Mouse (Mus musculus) liver (tissue): ENCODE results near the gene Rspo3.
A peak's percentile ranks its signal among the peaks of the same experiment; 100 is the strongest.

ENCODE experiments used
- DNase-seq: peaks from one replicate; pipeline ENCODE4 v3.0.0-alpha.2; 2020; ENCODE audit warnings: mixed read lengths

Gene Rspo3

DNA sequence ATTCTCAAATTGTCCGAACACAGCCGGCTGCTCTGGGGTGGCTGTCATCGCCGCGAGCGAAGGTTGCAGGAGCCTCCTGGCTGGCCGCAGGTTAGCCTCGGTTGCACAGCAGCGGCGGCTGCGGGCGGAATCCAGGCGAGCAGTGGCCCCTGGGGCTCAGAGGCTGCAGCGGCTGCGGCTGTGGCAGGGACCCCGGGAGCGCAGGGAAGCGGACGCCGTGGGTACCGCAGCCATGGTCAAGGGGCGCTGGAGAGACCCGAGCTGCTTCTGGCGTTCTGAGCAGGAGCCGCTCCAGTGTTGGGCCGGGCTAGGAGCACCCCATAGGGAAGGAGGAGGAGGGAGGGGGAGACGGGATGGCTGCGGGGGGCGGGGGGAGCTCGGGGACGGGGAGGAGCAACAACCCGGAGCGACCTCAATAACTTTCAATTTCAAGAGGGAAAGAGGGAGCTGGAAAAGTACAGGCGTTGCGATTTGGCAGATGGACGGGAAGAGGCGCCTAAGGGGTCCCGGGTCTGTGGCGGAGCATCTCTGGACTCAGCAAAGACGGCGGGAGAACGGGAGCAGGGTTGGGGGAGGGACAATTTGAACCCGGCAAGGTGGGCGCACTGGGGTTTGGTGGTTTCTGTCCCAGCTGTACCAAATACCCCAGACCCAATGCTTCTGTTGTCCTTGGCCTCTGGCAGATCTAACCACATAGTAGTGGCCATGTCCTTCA, at the start of gene Rspo3:
Gene Rspo3, minus strand, starts transcription at position 322 of the 715 bp plus-strand sequence.
- peak; percentile 31 for DNase-seq

DNA sequence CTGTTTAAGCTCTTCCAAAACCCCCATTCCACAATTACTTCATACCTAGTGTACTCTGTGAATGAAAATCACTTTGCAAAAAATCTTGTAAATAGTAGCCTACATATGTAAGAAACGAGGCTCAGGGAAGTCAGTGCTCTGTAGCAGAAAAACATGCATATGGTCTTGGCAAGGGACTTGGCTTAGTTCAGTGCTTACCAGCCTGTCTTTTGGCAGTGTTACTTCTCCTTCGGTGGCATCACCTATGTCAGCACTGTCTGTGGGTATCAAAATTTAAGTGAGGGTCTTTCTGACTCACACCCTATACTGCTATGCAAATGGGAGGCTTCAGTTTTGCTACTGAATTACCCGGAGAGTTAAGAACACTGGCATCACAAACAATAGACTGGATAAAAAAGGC, 46.3 kb upstream of the Rspo3 start:
- DNase-seq = no peak

DNA sequence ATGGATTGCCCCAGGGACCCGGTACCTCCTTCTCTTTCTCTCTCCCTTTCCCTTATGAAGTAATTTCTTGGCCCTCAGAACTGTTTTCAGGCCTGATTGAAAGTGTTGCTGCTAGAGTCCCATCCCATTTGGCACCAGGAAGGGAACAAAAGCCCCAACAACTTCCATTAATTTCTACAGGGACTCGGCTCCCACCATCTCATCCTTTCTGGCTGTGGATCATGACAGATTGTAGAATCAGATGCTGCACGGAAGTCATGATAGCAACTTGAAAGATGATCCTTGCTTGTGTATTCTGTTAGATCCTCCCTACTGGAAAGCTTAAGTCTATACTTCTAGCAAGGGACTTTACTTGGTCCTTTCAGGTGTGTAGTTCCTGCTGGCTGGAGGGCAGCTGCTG, 45.8 kb upstream of the Rspo3 start:
- DNase-seq = no peak

DNA sequence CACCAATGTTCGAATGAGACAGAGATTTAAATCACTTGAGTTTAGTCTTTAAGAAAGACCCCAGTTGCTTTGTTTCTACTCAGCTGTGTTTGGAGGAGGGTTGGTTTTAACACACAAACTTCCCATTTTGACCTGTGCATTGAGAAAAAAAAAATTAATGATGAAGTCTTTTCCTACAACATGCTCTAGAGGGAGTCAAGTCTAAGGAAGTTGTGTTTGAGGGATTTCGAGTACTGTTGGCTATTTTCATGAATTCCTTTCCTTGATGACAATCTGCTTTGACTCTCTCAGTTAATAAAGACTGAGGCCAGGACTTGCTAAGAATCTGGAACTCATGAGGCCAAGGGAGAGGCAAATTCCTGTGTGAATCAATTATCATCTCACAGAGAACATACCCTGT, 20.3 kb upstream of the Rspo3 start:
- DNase-seq = no peak

DNA sequence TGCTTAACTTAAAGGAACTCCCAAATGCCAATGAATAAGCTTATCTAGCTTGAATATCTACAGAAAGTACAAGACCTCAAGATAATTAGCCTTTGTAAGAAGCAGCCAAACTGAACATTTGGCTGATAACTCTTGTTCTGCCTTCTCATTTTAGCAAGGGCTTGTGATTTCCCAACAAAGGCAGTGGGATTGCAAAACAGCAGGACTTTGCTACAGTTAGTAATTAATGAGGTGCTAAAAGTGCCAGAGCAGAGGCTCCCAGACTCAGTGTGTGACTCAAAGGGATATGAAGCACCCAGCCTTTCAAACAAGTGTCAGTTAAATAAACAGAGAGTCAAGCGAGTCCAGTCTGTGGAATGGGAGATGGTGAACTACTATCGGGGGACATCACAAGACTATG, 18.7 kb upstream of the Rspo3 start:
- DNase-seq = no peak

DNA sequence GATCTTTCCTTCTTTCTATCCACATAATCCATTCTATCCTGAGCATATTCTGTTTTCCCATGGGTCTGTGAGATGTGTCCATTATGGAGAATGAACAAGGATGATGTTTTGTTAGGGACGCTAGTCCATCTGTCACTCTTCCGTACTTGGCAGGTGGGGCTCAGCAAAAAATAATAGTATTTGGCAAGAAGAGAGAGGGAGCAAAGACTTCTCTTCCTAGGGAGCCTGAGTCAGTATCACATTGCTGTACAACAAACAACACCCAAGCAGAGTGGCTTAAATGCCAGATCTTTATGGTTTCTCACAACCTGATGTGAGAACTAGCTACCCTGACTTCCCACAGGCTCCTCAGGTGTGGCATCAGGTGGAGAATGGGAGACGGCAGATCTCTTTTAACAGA, 7.3 kb upstream of the Rspo3 start:
- no peak for DNase-seq

DNA sequence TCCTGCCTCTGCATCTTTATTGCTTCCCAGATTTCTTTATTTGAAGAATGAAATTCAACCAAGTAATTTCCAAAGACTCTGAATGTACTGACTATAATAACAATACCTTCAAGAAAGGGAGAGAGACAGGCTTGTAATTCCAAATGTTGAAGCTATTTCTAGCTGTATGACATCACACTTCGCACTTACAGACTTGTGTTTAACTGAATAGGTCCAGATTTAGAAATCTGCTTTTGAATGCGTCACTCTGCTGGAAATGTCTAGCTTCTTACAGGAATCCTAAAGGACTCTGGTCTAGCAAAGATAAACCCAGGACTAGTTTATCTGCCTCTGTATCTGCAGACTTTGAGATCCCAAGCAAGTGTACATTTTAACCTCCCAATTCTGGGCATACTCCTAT, 3.8 kb upstream of the Rspo3 start:
- no peak for DNase-seq

DNA sequence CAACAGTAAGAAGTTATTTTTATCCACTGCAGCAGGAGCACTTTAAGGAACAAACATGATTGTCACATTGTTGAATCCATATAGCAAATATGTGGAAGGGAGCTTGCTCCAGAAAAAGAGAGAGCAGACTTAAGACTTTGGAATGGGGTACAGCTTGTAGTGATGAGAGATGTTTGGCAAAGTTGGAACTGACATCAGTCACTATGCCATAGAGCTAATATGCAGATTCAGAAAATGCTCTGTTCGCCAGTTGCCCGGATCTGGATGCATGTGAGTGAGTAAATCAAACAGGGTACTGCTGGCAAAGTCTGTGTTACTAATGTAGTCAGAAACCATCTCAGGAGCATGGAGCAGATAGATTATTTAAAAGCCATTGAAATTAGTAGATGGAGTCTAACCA, 3.1 kb upstream of the Rspo3 start:
- no peak for DNase-seq

DNA sequence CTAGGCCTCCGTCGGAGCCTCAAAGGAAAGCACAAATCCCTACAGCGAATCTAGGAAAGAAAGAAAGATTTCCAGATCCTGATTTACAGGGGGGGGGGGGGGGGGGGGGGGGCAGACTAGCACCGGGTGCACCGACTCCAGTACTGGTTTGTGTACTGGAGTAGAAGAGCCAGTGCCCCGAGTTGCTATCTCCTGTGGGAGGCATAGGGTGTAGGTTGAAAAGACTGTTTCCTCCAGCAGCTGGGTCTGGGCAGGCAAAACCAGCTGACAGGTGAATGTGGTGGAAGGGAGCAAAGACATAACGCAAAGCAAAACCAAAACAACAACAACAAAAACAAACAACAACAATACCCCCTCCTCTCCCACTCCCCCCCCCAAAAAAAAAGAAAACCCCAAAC, 838 bp downstream of the Rspo3 start:
- DNase-seq = no peak

DNA sequence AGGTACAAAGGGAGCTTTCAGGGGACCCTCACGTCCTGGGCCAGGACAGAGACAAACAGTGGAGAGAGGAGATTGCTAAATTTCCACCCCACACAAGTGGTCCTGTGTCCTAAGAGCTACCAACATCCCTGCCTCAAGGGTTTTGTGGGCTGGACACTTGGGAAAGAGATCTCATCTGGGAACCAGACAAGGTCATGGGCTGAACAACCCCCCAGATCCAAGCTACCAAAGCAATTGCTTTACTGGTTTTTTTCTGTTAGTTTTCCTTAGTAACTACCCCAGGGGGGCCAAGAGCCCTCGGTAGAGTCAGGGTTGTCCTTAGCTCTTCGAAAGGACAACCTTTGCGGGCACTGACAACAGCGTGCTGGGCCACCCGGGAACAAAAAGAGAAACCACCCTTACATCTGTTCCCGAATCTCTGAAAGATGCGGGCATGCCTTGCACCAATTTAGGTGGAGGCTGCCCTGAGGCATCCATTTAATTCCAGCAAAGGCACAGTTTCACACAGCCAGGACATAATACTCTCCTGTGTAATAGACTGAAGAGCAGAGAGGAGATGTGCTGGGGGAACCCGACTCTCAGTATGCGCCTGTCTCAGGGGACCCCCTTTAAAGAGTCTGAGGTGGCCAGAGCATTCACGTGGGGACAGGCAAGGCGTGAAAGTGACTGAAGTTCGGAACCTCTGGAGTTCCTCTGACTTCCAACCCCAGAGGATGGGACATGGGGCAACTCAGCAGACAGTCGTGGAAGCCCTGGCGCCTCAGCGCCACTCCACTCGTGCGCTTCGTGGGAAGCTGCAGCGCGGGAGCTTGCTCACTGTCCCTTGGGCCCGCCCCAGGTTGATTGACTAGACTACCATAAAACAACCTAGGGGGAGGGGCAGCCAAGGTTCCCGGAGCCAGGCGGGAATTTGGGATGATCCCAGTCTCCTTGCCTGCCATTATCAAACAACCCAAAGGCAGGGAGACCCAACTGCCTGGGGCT, 1.5 kb downstream of the Rspo3 start:
- peak; percentile 8 for DNase-seq

DNA sequence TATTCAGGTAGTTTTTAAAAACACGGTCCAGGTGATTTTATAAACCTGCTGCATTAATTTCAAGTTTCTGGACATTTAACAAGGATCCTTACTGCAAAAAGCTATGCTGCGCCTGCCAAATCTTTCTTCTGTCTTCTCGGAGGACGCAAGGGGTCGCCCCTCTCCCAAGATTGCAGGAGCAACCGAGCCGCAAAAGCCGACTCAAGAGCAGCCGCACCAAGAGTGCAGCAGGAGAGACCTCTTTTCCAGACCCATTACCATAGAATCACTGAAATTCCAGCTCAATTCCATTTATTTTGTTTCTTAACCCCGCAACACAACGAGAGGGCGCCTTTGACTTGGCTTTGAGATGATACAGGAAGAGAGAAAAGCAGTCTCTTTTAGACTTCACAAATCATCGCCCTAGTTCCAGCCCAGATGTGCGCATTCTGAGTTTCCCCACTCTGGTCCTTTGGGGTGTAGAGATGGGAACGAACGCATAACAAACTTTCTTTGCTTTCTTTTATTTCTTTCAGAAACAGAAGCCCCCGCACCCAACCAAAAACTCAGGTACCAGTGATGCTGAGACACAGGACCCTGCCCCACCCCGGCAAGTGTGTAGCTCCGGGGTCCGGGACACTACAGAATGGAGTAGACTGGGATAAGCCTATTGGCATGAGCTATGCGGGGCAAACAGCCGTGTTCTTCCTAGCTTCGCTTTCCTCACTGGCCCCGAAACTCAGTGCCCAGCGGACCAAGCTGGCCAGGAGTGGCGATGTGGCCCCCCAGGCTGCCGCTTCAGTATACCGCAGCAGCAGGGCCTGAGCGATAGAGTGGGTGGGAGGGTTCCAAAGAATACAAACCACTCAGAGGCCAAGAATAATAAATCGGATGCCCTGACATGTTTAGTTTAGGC, 2.6 kb downstream of the Rspo3 start:
- DNase-seq = peak; percentile 66

DNA sequence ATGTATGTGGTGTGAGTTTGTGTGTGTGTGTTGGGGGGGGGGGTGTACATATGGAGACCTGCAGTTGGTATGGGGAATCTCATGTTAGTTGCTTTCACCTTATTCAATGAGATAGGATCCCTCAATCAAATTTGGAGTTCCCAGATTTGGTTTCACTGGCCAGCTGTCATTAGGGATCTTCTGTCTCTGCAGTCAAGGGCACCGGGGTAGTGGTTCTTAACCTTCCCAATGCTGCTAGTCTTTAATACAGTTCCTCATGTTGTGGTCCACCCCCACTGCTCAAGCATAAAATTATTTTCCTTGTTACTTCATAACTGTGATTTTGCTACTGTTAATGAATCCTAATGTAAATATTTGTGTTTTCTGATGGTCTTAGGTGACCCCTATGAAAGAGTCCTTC, 22.1 kb downstream of the Rspo3 start:
- DNase-seq = no peak

DNA sequence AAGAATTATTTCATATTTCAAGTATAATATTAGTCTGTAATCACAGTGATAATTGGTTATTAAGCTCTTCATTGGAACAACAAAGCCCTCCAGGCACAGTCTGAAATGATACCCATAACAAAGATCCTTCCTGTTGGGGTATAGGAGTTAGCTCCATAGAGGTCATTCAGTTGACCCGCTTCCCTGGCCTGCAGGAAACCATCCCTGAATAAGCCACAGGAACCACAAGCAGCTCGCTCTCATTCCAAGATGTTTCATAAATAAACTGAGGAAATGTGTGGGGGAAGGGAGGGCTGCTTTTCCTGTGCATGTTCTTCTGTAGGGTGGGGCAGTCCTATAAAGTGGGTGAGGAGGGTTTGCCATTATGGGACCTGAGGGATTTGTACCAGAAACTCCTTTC, 27.5 kb downstream of the Rspo3 start:
- no peak for DNase-seq

DNA sequence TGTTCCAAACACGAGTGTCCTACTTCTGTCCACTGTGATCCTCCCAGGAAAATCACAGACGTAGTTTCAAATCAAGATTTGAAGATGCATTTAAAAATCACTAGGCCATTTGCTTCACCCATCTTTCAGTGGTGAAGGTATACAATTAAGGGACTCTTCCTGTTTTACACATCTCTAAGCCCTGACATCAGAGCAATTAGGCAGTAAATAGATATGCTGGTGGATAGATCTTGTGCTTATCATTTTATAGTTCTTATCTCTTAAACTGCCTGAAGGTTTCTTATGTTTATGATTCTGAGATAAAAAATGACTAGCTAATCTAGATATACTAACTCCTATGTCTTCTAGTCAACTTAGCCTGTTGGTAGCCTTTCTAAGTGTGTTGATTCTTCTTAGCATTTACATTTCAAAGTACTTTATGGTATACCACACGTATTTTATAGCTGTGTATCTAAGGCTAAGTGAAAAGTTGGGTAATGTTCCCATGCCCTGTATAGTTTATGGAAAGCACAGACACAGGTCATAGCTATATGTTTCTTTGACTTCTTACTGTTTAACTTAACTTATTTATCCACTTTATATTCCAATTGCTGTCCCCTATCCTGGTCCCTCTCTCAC, 38.4 kb downstream of the Rspo3 start:
- no peak for DNase-seq

DNA sequence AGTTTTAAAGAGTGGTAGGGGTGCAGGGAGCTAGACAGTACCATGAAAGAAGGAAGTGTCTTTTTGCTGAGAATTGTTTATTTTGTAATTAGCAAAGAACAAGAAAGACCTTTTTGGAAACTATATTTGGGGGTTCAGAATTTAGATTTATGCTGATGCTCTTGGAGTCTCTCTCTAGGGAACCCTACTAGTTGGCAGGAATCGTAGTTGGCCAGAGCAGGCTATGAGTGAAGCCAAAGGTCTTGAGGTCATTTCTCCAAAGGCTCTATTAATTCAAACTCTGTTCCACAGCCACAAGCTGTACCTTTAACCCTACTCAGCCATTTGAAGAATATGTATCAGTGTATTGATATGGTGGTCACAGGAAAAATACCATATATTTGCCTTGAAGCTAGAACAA, 41.7 kb downstream of the Rspo3 start:
- no peak for DNase-seq

DNA sequence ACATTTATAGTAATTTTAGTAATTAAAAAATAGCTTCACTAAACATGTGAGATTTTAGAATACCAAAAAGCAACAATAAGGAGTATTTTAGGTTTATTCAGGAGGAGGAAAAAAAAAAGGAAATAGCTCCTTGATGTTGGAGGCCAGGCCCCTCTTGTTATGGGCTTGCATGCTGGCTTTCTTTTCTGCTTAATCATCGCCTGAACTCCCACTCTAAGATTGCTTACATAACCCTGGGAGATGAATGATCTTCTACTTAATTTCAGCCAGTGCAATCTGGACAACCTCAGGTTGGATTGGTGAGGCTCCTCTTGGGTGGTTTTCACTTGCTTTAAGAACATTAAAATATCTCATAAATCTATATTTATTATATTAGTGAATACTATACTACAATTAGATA, 54.7 kb downstream of the Rspo3 start:
- DNase-seq = no peak

DNA sequence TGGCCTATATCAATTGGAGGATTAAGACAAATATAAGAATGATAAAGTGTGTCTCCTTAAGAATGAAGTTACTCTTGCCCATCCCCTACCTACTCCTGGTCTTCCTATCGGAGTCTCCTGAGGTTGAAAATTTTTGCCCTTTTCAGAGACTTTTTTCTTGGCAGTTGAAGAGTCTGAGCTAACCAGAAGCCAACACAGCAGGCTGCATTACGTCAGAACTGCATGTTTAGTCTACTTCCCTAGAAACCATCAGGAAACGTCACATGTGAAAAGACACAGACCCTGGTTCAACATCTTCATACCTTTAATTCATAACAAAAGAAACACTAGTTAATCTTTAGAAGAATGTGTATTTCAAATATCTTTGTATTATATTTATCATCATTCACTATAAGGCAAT, 56.3 kb downstream of the Rspo3 start:
- no peak for DNase-seq

DNA sequence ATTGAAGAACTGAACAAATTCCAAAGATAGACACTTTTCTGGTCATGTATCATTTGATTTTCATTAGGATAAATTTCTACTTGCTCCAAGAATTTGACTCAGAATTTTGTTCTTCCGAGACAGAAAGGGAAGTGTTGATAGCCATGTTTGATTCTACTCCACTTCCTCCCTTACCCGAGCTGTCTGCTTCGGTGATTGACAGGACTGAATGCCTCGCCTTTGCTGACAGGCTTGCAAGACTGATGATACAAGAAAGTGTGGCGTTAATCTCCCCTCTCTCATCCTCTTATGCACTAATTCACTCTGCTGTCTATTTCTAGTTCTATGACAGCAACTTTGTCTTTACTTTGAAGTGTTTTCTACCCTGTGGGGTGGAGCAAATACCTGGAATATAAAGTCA, 65.2 kb downstream of the Rspo3 start:
- no peak for DNase-seq

DNA sequence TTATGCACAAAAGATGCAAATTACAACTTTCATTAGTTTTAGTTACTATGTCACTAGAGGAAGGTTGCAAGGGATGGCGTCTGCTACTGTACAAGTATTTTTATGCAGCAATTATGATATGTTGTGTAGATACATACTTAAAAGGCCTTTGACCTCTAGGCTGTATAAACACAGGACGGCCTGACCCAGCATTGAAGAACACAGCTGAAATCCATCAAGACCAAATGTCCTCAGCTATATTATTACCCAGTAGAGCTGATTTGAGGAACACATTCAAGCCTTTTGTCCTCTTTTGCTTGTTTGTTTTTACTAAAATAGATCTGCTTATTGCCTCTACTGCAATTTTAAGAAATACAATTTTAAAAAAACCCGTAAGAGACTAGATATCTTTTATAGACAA, 75.6 kb downstream of the Rspo3 start:
- DNase-seq = no peak

DNA sequence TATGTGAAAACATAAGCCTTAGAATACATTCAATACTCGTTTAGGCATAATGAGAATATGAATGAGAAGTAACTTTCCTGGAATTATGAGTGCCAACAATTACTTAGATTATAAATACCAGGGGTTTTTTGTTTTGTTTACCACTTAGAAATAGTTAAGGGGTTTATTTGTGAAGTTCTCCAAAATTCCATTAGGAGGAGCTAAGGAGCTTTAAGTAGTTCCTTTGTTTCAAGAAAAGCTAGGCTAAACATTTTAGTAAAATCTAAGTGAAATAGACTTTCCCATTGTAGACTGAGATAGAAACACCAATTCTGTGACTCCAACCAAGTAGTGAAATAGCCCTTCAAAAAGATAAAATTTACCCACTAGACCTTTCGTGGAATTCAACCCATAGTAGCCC, 76.0 kb downstream of the Rspo3 start:
- no peak for DNase-seq

DNA sequence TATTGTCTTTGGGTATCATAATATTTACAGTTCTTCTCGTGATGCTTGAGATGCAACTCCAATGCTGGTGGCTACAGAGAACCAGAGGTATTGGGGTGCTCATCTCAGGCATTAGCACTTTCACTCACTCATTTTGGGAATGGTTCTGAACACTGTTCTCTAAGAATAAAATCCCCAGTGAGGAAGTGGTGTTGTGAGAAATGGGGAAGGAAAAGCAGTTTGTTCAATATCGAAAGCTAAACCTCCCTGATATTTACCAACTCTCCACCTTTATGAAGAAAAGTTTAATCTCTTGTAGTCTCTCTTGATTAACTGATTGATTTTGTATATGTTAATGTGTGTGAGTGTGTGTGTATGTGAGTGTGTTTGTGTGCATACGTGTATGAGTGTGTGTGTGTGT, 90.6 kb downstream of the Rspo3 start:
- DNase-seq = no peak

DNA sequence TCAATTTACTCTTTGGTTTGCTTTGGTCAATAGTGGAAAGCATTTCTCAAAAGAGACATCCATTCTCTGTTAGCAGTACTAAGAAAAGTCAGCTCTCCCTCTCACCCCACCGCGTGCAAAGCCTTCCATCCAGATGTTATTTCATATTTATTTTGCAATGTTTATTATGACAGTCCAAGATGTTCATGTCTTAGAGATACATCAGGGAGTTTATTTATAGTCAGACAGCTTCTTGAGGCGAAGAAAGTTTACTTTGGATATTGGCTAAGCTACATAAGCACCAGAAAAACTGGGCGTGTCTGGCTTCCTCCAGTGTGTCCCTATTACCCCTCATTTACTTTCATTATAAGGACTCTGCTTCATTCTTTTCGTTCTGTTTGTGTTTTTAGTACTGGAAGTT, 94.4 kb downstream of the Rspo3 start:
- no peak for DNase-seq

DNA sequence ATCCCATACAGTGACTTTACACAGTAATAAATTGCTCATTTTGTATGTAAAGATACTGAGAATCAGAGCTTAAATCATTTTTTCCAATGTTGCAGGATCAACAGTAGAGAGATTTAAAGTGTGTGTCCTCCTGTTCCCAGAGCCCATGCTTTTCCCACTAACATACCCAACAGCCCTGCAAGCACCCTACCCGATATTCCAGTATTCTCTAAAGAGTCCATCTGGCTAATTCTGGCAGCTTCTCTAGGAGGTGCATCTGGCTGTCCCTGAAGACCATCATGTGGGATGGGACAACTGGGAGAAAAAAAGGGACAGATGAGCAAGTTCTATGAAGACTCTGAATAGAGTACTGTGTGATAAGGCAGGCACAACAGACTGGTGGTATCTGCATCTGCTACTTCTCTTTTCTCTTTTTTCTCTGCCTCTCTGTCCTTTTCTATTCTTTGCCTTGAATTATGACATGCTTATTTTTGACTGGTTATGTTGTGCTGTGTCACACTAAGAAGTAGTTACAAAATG, 102.7 kb downstream of the Rspo3 start:
- no peak for DNase-seq
